9 mouse cellular contexts compared by ENCODE assay signal in the genomic region with DNA sequence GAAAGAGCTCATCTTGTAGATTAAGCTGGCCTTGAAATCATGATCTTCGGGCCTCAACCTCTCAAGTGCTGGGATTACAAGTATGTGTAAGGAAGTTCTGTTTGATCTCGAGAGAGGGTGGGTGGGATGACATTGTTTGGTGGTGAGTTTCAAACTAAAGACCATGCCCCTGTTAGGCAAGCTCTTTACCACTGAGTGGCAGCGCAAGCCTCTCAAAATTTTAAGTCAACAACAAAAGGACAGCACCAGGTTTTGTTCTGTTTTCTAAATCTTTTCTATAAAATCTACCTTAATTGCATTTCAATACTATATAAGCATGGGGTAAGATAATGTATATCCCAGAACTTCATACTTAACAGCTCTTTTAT. TPM values are rescaled to one million over a fixed set of nuclear protein-coding genes. Genes with fewer than 3 reads are reported as not detected.
A peak's percentile ranks its signal among the peaks of the same experiment; 100 is the strongest.
DNase-seq lines count a peak whose midpoint lies in the region; ATAC-seq and TF ChIP-seq lines count a peak whose summit lies in the region.
"Had no signal": no experiment of that assay in that cellular context is flagged by ENCODE, and none has a peak within 500 bp of the region (broad histone marks: within the 10 kb centered on the region; RNA-seq: fewer than 3 reads in every experiment).

No protein-coding gene starts in this region.

- no peak overlapping the region for H3K4me3 ChIP-seq in heart, embryonic 10.5 days
- H3K4me3 ChIP-seq in midbrain, embryonic 14.5 days (replicated peaks; ENCODE audit: low read depth, low read length), result no peak overlapping the region
- H3K4me3 ChIP-seq in midbrain, embryonic 16.5 days (ENCODE audit: low read depth, low read length), result no peak overlapping the region
- H3K4me3 ChIP-seq in ES-Bruce4 (ENCODE audit: low read depth, low read length), result no peak overlapping the region
- H3K4me3 ChIP-seq: myocyte had no signal

- H3K27me3 ChIP-seq in heart, embryonic 10.5 days (ENCODE audit: insufficient read depth, poor library complexity, severe bottlenecking), result no peaks in the 10 kb centered on the region
- H3K27me3 ChIP-seq in midbrain, embryonic 14.5 days (ENCODE audit: control insufficient read depth, insufficient read depth, low read length), result no peaks in the 10 kb centered on the region
- no peaks in the 10 kb centered on the region for H3K27me3 ChIP-seq in midbrain, embryonic 16.5 days (ENCODE audit: control insufficient read depth, insufficient read depth, low read depth, low read length)
- H3K27me3 ChIP-seq in ES-Bruce4 (ENCODE audit: control insufficient read depth, insufficient read depth, low read length, poor library complexity, severe bottlenecking), result no peaks in the 10 kb centered on the region

- TF ChIP-seq POLR2A in ES-Bruce4 (IDR thresholded peaks at IDR 0.05; ENCODE audit: insufficient read depth, low read length), result no peak

- no peak overlapping the region for H3K9ac ChIP-seq in midbrain, embryonic 14.5 days (replicated peaks; ENCODE audit: low read length)
- H3K9ac ChIP-seq in midbrain, embryonic 16.5 days (ENCODE audit: low read depth, low read length), result no peak overlapping the region
- peak overlapping the region; percentile 52; the same call in 1 of the 2 replicates for H3K9ac ChIP-seq in ES-Bruce4 (ENCODE audit: low read depth, poor library complexity, severe bottlenecking)

- H3K27ac ChIP-seq in heart, embryonic 10.5 days, result no peak overlapping the region
- H3K27ac ChIP-seq in midbrain, embryonic 14.5 days (replicated peaks; ENCODE audit: low read depth, low read length), result no peak overlapping the region
- no peak overlapping the region for H3K27ac ChIP-seq in midbrain, embryonic 16.5 days (ENCODE audit: low read length)
- peak overlapping the region; percentile 58 for H3K27ac ChIP-seq in ES-Bruce4 (ENCODE audit: insufficient read depth, low read length)

- ATAC-seq in midbrain, embryonic 14.5 days (ENCODE audit: low FRiP score, low TSS enrichment), result no peak
- ATAC-seq in midbrain, embryonic 16.5 days, result no peak

- no peak for TF ChIP-seq EP300 in ES-Bruce4 (IDR thresholded peaks at IDR 0.05; ENCODE audit: insufficient read depth, low read depth, low read length)

- 52% methylated on average over 3 of the region's 3 CpGs for WGBS in heart, embryonic 10.5 days
- 65% methylated on average over 3 of the region's 3 CpGs for WGBS in midbrain, embryonic 14.5 days
- 55% methylated on average over 3 of the region's 3 CpGs for WGBS in midbrain, embryonic 16.5 days

- no peaks in the 10 kb centered on the region for H3K9me3 ChIP-seq in heart, embryonic 10.5 days
- no peaks in the 10 kb centered on the region for H3K9me3 ChIP-seq in midbrain, embryonic 14.5 days (ENCODE audit: control insufficient read depth, low read length)
- H3K9me3 ChIP-seq in midbrain, embryonic 16.5 days (replicated peaks; ENCODE audit: control insufficient read depth, low read length, poor library complexity, severe bottlenecking), result no peaks in the 10 kb centered on the region
- H3K9me3 ChIP-seq in ES-Bruce4 (replicated peaks; ENCODE audit: control insufficient read depth, insufficient read depth, low read length, poor library complexity, severe bottlenecking), result no peaks in the 10 kb centered on the region

- 0 out of 2 replicates have a peak, but pooled peaks cover 7% of the 10 kb centered on the region for H3K36me3 ChIP-seq in heart, embryonic 10.5 days
- no peaks in the 10 kb centered on the region for H3K36me3 ChIP-seq in midbrain, embryonic 14.5 days (ENCODE audit: control insufficient read depth, insufficient read depth, low read length)
- H3K36me3 ChIP-seq in midbrain, embryonic 16.5 days (ENCODE audit: control insufficient read depth, insufficient read depth, low read length), result no peaks in the 10 kb centered on the region
- 0 out of 2 replicates have a peak, but pooled peaks cover 2% of the 10 kb centered on the region for H3K36me3 ChIP-seq in ES-Bruce4 (ENCODE audit: control insufficient read depth, insufficient read depth, low read length, poor library complexity, severe bottlenecking)

- peak; percentile 58 for DNase-seq in heart, embryonic 10.5 days (ENCODE audit: low spot score)
- DNase-seq in heart, postnatal 4 days, result no peak
- DNase-seq in midbrain, embryonic 14.5 days, result peak; percentile 37
- peak; percentile 58 for DNase-seq in naive thymus-derived CD4-positive, alpha-beta T cell, adult 2 months (ENCODE audit: low read depth)
- DNase-seq in ovary, postnatal 36 days (ENCODE audit: low spot score), result no peak
- DNase-seq in left cerebral cortex, adult 8-10 months (ENCODE audit: low spot score in 2 of 2), result no peak

- TF ChIP-seq CTCF in ES-Bruce4 (IDR thresholded peaks at IDR 0.05; ENCODE audit: low read depth, low read length), result no peak

- peaks cover 10% of the 10 kb centered on the region; the same call in 1 of the 2 replicates for H3K4me1 ChIP-seq in heart, embryonic 10.5 days
- no peaks in the 10 kb centered on the region for H3K4me1 ChIP-seq in midbrain, embryonic 14.5 days (ENCODE audit: control insufficient read depth, insufficient read depth, low read length)
- H3K4me1 ChIP-seq in midbrain, embryonic 16.5 days (ENCODE audit: control insufficient read depth, insufficient read depth, low read length), result peaks cover 5% of the 10 kb centered on the region
- peaks cover 11% of the 10 kb centered on the region for H3K4me1 ChIP-seq in ES-Bruce4 (ENCODE audit: control insufficient read depth, insufficient read depth, low read length)

- H3K4me2 ChIP-seq in midbrain, embryonic 14.5 days (ENCODE audit: low read length), result no peak overlapping the region
- H3K4me2 ChIP-seq in midbrain, embryonic 16.5 days (ENCODE audit: low read length), result no peak overlapping the region

RNA-seq across cellular contexts. Expression of gene Tmem131, which starts 39.4 kb away (rescaled TPM):
- polyA plus RNA-seq in heart, embryonic 10.5 days (2016; fragmentation: Nextera tagmentation; extraction: Ambion mirVana), result 9.2 and 12.1 TPM in 2 replicates
- 10 to 100 TPM; 37.3 to 40.6 TPM for total RNA-seq in heart, postnatal 4 days (2021)
- 19.5 and 23.1 TPM in 2 replicates for polyA plus RNA-seq in midbrain, embryonic 14.5 days (2014; fragmentation: Nextera tagmentation; extraction: Ambion mirVana)
- polyA plus RNA-seq in midbrain, embryonic 16.5 days (2015; fragmentation: Nextera tagmentation; extraction: Ambion mirVana), result 13.8 and 14.0 TPM in 2 replicates
- polyA plus RNA-seq in ES-Bruce4 (2011; ENCODE audit: insufficient read depth, insufficient read length, low read depth, missing spikeins), result 77.1 and 77.7 TPM in 2 replicates
- 10 to 100 TPM; 45.8 to 54.3 (median 53.0) TPM for total RNA-seq in left cerebral cortex, adult 8-10 months (2022)

Comparison
In these comparisons a context has a peak if more than half of its experiments do, and no peak if none do; other contexts are left out.
1. DNase-seq: peak in heart, embryonic 10.5 days (single experiment), midbrain, embryonic 14.5 days (single experiment) and naive thymus-derived CD4-positive, alpha-beta T cell, adult 2 months (single experiment); none in heart, postnatal 4 days (single experiment), ovary, postnatal 36 days (single experiment) and left cerebral cortex, adult 8-10 months (0 of 2).